Comparison of ENCODE assay signal across 10 mouse cellular contexts in the genomic region with DNA sequence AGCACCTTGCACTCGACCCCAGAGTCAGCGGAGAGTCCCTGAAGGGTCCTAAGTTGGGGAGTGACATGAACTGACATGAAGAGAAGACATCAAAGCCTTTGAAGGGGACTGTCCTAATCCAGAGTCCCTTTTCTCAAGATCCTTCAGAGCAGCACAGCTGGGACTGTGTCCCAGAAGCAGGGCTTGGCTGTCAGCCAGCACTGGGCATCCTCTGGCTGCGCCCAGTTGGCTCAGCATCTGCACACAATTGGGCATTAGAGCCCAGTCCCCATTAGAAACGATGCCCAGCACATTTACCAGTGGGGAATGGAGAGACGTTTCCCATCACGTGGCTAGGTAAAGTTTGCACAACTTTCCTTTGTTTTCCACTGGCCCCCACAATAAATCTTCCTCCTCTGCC.
A peak's percentile ranks its signal among the peaks of the same experiment; 100 is the strongest.
DNase-seq lines count a peak whose midpoint lies in the region; ATAC-seq lines count a peak whose summit lies in the region.
"Had no signal": no experiment of that assay in that cellular context is flagged by ENCODE, and none has a peak within 500 bp of the region (broad histone marks: within the 10 kb centered on the region; RNA-seq: fewer than 3 reads in every experiment).

No protein-coding gene starts in this region.

- no peak for ATAC-seq in cerebellum, adult (ENCODE audit: insufficient number of reproducible peaks, low FRiP score, low TSS enrichment)

- peak; percentile 11 for DNase-seq in cerebellum, adult 11-12 months
- DNase-seq in layer of hippocampus, adult 11-12 months (ENCODE audit: low spot score) = peak; percentile 53
- no peak for DNase-seq in layer of hippocampus, adult 9-10 months (ENCODE audit: low spot score)
- peak; percentile 49 to 70 for DNase-seq in cerebellum, postnatal 10 days
- DNase-seq in lung, postnatal 4 days = peak; percentile 40 to 58
- no peak for DNase-seq in urinary bladder, postnatal 25 days (ENCODE audit: low spot score)
- DNase-seq in c-Kit-positive CD71-positive TER-119-positive erythroid progenitor cells, embryonic 14.5 days (ENCODE audit: low spot score) = no peak
- DNase-seq: heart, adult 11 months; heart, postnatal 4 days had no signal

Comparison
In these comparisons a context has a peak if more than half of its experiments do, and no peak if none do; other contexts are left out.
1. DNase-seq: peak in cerebellum, adult 11-12 months (single experiment), layer of hippocampus, adult 11-12 months (single experiment), cerebellum, postnatal 10 days (2 of 2) and lung, postnatal 4 days (2 of 2); none in layer of hippocampus, adult 9-10 months (single experiment), urinary bladder, postnatal 25 days (single experiment) and c-Kit-positive CD71-positive TER-119-positive erythroid progenitor cells, embryonic 14.5 days (single experiment).